Mouse (Mus musculus) layer of hippocampus, postnatal 25 days (tissue): ENCODE measurements around the gene Gfra1. TPM values are rescaled to one million over a fixed set of nuclear protein-coding genes. Genes with fewer than 3 reads are reported as not detected.

Experiments used
- DNase-seq, 2 experiments: peaks; one replicate each; pipeline ENCODE4 v3.0.0; 2022; ENCODE audit warnings: mixed read lengths in 2 of 2, low spot score in 1 of 2; ENCODE audit errors: extremely low spot score in 1 of 2
- total RNA-seq, 2 experiments: library from RNA; stranded (reverse); gene quantifications; 2 replicates each; pipeline ENCODE4 v1.2.3; 2021

The Gfra1 gene
- total RNA-seq, 2 experiments from 2014 or later, result 57.4 to 68.1 TPM

DNA sequence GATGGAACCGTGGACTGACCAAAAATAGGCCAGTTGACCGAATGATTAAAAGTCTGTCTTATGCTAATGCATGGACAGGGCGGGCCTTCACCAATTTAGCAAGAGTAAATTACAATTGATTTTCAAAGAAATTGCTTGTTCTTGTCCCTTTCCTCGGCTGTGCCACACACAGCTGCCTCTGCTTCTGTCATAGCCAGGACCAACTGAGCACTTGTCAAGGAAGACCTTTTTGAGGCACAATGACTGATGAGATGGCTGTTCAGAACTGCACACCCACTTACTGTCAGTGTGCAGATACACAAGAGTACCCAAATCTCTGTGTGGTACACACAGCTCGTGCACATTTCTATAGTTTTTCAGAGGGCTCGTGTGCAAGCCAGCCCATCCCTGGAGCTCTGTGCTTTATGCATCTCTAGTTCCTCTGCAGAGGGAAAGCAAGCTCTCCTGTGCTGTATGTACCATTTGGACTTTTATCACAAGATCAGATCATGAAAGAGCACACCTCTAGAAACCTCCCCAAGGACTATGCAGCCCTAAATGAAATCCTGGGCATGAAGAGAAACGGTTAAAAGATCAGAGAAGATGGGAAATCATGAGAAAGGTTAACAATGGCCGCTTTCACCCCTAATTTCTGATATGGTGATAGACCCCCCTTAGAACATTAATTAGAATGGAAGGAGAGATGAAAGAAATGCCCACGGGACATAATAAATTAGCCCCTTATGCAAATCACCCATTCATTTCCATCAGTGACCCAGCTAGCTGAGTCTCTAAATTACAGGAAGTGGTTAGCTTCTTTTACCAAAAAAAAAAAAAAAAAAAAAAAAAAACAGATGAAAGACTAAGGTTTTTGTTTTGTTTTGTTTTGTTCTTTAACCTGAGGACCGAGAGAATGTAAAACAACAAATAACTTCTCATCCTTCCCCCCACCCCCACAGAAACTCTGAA, 12.7 kb downstream of the Gfra1 start:
- DNase-seq, result no peak

GRCm38 (mm10) chr19:58441785-58442184, 13.9 kb downstream of the Gfra1 start:
- no peak for DNase-seq

DNA sequence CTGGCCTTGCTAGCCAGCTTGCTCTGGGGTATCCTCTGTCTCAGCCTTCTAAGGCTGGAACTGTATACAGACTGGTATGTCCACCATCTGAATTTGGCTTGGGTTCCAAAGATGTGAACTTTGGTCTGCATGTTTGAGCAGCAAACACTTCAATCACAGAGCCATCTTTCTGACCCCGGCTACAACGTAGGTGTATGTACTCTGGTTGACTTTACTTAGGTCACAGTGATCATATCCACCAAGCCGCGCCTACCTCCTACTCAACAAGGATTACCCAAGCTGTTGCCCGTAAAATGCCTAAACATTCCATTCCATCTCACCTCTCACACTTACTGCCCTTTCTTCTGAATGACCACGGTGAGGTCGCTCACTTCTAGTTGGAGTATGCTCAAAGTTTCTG, 14.5 kb downstream of the Gfra1 start:
- DNase-seq, result no peak

DNA sequence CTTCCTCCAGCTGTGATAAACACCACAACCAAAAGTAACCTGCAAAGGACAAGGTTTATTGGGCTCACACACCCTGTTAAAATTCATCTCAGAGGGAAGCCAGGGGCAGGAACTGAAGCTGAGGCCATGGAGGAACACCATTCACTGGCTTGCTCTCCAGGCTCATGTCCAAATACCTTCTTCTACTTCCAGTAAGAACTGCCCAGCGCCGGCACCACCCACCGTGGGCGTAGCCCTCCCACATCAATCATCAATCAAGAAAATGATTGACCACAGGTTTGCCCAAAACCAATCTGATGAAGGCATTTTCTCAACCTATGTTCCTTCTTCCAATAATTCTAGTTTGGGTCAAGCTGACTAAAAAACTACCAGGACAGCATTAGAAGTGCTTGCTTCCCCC, 16.9 kb downstream of the Gfra1 start:
- no peak for DNase-seq

GRCm38 (mm10) chr19:58437441-58438071, 18.2 kb downstream of the Gfra1 start:
- no peak for DNase-seq

DNA sequence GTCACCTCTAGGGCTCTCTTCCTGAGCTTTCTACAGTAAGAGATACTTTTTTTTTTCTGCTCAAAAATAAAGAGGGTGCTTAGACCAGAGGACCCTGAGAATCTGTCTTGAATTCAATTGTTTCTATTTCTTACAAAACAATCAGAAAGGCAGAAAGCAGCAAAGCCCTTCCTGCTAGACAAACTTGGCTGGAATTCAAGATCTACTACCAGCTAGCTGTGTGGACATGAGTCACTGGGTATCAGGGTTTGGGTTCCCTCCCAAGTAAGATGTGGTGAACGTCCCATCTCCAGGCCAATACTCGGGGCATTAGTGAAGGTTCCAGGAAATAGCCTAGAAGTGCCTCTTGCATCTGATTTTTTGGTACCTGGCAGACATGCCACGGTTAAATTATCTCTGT, 18.8 kb downstream of the Gfra1 start:
- DNase-seq, result no peak

- DNase-seq, result no peak
Observed at GRCm38 (mm10) chr19:58435877-58436276, 19.8 kb downstream of the Gfra1 start.

GRCm38 (mm10) chr19:58432840-58433239, 22.9 kb downstream of the Gfra1 start:
- no peak for DNase-seq

GRCm38 (mm10) chr19:58428546-58428945, 27.2 kb downstream of the Gfra1 start:
- no peak for DNase-seq

- no peak for DNase-seq
Observed at GRCm38 (mm10) chr19:58427348-58427747, 28.4 kb downstream of the Gfra1 start.

DNA sequence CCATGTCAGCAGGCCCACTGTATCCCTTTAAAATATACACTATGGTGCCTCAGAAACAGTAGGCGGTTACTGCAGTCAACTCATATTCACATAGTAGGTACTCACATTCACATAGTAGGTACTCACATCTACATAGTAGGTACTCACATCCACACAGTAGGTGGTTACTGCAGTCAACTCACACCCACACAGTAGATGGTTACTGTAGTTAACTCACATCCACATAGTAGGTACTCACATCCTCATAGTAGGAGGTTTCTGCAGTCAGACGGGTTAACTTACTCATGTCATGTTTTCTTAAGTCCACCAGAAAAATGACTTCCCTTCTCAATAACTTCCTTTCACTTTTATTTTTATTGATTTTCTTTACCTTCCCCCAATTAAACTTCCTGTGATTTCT, 30.8 kb downstream of the Gfra1 start:
- no peak for DNase-seq

DNA sequence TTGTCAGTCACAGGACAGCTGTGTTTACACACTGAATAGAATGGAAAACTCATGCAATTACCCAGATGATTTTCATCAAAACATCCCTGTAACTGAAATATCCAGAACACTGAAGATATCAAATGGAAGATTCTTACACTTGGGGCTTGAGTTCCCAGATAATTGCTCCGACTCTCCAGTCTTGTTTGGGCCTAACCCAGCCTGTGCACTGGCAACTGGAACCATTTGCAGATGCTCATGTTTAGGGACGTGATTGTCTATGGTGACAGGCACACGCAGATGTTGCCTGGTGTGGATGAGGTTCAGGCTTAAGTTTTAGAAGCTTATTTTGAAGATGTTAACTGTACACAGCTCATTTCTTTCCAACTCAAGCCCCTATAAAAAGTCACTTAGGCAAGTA, 31.5 kb downstream of the Gfra1 start:
- DNase-seq, result no peak

DNA sequence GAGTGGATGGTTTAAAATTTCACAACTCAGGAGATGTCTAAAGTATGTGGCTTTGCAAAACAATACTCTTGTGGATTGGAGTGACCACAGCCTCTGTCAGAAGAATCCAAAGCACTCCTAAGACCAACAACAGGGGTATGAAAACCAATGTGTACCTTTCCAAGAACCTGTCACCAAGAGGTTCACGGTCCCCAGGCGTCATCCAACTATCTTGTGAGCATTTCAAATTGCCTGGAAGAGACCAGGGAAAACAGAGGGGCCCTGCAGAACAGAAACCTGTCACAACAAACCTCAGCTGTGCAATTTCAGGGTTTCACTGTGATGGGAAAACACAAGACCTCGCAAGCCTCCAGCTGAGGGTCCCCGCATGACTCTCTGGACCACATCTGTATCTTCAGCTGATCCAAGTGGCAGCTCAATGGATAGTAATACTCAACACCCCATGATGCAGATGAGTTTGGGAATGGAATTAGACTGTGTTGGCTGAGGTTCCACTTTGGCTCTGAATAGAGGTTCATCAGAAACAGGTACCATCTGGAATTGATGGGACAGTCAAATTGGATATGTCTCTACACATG, 32.7 kb downstream of the Gfra1 start:
- no peak for DNase-seq

- DNase-seq, result no peak
Observed at GRCm38 (mm10) chr19:58419685-58420084, 36.0 kb downstream of the Gfra1 start.

DNA sequence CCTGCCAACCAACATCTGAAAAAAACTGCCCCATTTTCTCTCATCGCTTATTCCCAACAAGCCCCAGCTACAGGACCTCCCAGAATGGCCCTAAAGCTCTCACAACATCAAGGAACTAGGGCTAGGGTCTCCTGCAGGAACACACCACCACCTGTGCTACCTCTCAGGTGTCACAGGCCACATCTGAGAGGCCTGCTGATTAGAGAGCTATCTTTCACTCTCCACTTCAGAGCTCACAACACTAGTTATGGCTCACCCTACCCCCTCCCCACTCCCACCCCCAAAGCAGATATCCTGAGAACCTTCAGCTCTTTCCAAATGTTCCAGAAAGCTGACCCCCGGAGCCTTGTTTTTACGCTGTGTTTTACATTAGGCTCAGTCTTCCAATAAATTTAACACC, 36.4 kb downstream of the Gfra1 start:
- no peak for DNase-seq

GRCm38 (mm10) chr19:58415173-58415572, 40.5 kb downstream of the Gfra1 start:
- DNase-seq, result no peak

- DNase-seq, result no peak
Observed at GRCm38 (mm10) chr19:58414733-58415132, 41.0 kb downstream of the Gfra1 start.

- no peak for DNase-seq
Observed at GRCm38 (mm10) chr19:58413290-58413689, 42.4 kb downstream of the Gfra1 start.

- no peak for DNase-seq
Observed at GRCm38 (mm10) chr19:58412811-58413210, 42.9 kb downstream of the Gfra1 start.

DNA sequence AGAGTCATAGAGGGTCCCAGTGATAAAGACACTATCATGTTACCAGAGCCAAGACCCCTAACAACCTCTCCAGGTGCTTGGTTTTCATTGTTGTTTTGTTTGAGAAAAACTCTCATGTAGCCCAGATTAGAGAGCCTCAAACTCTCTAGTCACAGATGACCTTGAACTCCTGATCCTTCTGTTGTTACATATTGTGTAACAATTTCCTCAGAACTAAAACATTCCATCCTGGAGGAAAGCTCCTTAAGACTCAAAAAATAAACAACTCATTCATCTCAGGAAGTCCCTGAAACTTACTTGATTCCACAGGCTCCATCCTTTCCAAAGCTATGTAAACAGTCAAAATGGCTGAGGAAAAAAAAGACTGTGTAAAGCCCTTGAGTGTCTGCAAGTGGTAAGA, 49.0 kb downstream of the Gfra1 start:
- DNase-seq, result no peak

GRCm38 (mm10) chr19:58400224-58400623, 55.5 kb downstream of the Gfra1 start:
- no peak for DNase-seq
